Mouse (Mus musculus): Measurements from ENCODE around the gene Apopt1. TPM values are rescaled to one million over a fixed set of nuclear protein-coding genes. Genes with fewer than 3 reads are reported as not detected.

Gene Apopt1
- total RNA-seq, 1 experiment from 2014 or later: 73.3 TPM

GRCm38 (mm10) chr12:111747421-111747820, 34.4 kb downstream of the Apopt1 start:
- no peak for DNase-seq

GRCm38 (mm10) chr12:111750739-111751138, 37.7 kb downstream of the Apopt1 start:
- DNase-seq: no peak

GRCm38 (mm10) chr12:111752491-111752890, 39.4 kb downstream of the Apopt1 start:
- peak; percentile 21 for DNase-seq

DNA sequence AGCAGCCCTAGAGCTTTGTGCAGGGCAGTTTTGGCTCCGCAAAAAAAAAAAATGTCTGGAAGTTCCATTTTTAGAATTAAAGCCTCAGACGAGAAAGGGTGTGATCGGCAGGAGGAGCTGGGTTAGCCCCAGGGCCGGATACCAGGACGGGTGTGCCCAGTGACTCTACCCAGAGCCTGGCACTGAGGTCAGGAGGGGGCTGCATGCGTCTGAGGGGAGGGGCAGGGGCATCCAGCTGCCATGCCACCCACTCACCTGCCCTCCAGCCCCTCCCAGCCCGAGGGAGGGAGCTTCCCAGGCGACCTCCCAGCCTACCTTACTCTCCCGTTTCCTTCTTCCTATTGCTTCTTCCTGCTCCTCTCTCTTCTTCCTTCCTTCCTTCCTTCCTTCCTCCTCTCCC, 40.3 kb downstream of the Apopt1 start:
- DNase-seq: no peak

- DNase-seq: no peak
Measured at GRCm38 (mm10) chr12:111754710-111755109, 41.6 kb downstream of the Apopt1 start.

- DNase-seq: no peak
Measured at GRCm38 (mm10) chr12:111755231-111755630, 42.2 kb downstream of the Apopt1 start.

DNA sequence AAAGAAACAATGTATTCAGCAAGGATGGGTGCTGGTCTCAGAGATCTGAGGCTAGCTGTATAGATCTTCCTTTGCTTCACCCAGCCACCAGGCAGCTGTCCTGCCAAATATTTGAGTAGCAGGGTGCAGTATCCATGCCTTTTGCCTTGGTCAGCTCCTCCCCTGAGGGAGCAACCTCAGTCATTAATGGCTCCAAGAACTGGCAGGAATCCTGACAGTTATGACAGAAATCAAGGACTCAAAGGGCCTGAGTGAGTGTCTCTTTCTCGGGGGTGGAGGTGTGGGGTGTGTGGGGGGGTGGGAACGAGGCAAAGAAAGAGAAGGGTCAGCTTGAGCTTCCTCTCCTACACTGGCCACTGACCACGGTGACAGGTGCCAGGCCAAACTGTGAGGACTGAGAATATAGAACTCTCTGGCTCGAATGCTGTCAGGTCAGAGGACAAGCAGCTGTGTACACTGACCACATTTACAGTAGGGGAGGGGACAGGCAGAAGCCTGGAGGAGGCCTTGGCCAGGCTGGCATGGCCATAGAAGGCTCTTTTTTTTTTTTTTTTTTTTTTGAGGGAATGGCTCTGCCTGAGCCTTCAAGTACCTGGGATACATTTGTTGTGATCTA, 43.1 kb downstream of the Apopt1 start:
- peak; percentile 76 for DNase-seq

GRCm38 (mm10) chr12:111756698-111757082, 43.6 kb downstream of the Apopt1 start:
- no peak for DNase-seq

GRCm38 (mm10) chr12:111757561-111758325, 44.7 kb downstream of the Apopt1 start:
- no peak for DNase-seq

- peak; percentile 83 for DNase-seq
Measured at GRCm38 (mm10) chr12:111758381-111759175, 45.5 kb downstream of the Apopt1 start, which contains the start of gene Klc1. Klc1 (plus strand) TSS chr12:111758849.

DNA sequence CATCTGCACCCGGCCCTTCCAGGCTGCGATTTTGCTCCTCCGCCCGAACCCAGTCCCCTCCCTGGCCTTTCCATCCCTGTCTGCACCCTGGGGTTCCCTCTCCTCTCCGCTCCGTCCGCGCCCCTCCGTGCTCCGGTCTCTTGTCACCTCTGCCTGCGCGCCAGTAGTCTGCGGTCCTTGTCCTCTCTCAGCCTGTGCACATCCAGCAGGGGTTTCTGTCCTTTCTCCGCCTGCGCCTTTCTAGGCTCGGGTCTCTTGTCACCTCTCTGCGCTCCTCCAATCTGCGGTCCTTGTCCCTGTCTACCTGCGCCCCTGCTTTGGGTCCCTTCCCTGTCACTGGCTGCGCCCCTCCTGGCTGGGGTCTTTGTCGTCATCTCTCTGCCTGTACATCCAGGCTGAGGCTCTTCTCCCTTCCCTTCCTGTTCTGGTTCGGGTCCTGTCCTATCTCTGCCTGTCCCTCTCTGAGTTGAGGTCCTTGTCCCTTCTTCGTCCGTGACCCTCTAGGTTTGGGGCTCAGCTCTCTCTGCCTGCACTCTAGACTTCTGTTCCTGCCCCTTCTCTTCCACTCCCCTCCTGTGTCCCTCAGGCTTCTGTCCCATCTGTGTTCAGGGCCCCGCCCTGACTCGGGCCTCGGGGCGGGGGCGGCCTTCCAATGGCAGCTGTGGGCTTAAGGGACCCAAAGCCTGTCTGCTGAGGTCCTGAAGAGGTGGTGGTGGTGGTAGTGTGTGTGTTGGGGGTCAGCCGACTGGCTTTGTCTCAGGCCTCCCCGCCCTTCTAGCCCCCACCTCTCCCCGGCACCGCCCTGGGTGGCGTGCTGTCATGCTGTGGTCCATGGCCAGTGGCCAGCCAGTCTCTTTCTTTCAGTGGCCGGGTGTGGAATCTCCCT, 46.4 kb downstream of the Apopt1 start:
- DNase-seq: peak; percentile 79

GRCm38 (mm10) chr12:111760306-111760908, 47.3 kb downstream of the Apopt1 start:
- no peak for DNase-seq

GRCm38 (mm10) chr12:111762620-111763280, 49.7 kb downstream of the Apopt1 start:
- DNase-seq: peak; percentile 4

DNA sequence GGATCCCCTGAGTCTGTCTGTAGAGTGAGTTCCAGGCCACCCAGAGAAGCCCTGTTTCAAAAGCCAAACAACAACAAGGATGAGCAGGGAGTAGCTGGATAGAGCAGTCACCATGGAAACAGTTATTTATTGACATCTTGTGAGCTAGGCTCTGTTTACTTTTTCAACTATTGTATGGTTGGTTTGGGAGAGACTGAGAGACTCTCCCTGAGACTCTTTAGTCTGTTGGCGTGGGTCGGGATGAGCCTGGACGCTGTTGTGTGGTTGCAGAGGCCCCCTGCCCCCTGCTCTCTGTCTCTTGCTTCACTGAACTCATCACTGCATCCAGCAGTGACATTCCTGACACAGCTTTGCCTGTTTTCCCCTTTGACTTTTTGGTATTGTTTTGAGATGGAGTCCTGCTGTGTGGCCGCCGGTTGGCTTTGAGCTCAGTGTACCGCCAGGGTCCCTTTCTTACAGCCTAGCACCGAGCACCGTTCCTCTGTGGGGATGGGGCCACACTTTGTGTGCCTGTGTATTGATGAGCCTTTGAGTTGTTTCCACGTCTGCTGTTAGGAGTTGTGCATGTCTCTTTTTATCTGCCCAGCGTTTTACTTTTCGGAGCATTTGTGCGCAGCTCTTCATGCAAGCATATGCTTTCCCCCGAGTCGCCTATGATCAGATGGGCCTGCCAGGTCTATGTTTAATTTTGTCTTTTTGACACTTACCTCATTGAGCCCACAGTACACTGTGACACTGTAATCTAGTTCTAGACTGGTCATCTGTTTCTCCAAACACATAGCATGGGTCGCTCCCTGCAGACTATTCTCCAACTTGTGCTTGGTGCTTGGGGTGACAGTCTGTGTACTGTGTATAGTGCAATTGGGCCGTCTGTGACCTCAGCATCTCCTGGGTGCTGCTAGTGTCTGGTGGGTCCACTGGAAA, 53.5 kb downstream of the Apopt1 start:
- peak; percentile 4 for DNase-seq

DNA sequence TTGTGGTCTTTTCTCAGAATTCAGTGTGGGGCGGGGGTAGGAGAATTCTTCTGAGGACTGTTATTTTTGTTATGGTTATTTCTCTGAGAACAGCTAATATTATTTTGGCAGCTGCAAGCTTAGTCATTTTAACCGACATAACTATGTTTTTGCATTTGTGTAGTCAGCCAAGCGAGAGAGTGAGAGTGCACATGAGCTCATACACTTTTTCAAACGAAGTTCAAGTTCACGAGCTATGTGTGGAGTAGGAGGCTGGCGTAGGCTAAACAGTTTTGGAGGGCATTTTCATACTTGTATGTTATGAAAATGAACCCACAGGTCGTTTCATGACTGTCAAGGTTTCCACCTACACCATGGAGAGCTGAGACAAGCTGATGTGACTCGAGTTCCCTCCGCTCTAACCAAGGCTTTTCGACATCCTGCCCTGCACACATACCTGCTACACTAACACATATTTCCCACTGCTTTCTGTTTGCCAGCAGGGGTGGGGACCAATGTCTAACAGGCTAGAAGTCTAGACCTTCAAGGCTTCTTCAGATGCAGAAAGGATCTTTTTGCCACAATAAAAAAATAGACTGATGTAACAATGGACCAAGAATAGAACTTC, 55.4 kb downstream of the Apopt1 start:
- DNase-seq: no peak

GRCm38 (mm10) chr12:111769306-111769705, 56.2 kb downstream of the Apopt1 start:
- peak; percentile 70 for DNase-seq

- no peak for DNase-seq
Measured at GRCm38 (mm10) chr12:111769816-111770577, 56.9 kb downstream of the Apopt1 start.

- DNase-seq: no peak
Measured at GRCm38 (mm10) chr12:111770651-111771050, 57.6 kb downstream of the Apopt1 start.

- no peak for DNase-seq
Measured at GRCm38 (mm10) chr12:111774156-111774555, 61.1 kb downstream of the Apopt1 start.

Measured in adrenal gland, postnatal 14 days (tissue).